ENCODE assay signal across 8 mouse cellular contexts in the genomic region with DNA sequence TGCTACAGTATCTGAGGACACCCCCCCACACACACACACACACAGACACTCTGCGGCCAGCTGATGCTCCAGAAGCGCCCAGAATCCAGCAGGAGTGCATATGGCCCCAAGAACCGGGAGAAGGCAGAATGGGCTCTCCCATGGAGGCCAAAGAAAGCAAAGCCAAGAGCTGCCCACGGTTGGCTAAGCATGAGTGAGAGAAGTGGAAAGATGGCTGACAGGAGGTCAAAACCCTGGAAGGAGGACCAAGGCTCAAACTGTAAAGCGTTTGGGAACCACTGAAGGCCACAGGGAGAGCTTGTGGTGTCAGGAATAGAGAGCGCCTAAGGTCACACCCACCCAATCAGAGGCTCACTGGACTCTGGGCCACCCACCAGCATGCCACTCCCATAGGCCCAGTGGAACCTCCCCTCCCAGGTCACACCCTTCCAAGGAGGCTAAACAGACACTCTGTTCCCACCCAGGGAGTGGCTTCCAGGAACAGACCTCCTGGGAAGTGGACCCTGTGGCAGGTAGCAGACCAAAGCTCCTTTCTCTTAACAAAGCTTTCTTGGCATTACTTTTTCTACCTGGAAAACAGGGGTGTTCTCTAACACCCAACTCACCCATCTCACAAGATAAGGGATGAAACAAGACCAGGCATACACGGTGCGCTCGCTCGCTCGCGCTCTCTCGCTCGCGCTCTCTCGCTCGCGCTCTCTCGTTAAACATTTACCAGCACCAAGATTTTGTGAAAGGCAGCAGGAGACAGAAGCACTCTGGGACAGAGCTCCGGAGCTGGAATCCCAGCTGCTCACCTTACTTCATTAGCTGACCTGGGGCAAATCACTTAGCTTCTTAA. TPM values are rescaled to one million over a fixed set of nuclear protein-coding genes. Genes with fewer than 3 reads are reported as not detected.
DNase-seq lines count a peak whose midpoint lies in the region; ATAC-seq and TF ChIP-seq lines count a peak whose summit lies in the region.

No protein-coding gene starts in this region.

- TF ChIP-seq CTCF in embryonic fibroblast, embryonic 13.5 days (IDR thresholded peaks at IDR 0.05; ENCODE audit: borderline replicate concordance, insufficient read depth, low read length), result no peak
- no peak; the same call in 1 of the 2 replicates for TF ChIP-seq CTCF in small intestine, adult 2 months (IDR thresholded peaks at IDR 0.05; ENCODE audit: extremely low read depth, insufficient read length, insufficient replicate concordance, low read depth, low read length)

- peaks cover 2% of the 10 kb centered on the region; the same call in 1 of the 2 replicates for H3K36me3 ChIP-seq in lung, embryonic 16.5 days (ENCODE audit: control insufficient read depth, insufficient read depth, low read length)
- H3K36me3 ChIP-seq in small intestine, adult 2 months (ENCODE audit: control insufficient read depth, insufficient read depth, low read length), result 0 out of 2 replicates have a peak, but pooled peaks cover 3% of the 10 kb centered on the region

- no peaks in the 10 kb centered on the region for H3K27me3 ChIP-seq in lung, embryonic 16.5 days (ENCODE audit: control insufficient read depth, insufficient read depth, low read depth, low read length)
- H3K27me3 ChIP-seq in small intestine, adult 2 months (ENCODE audit: control insufficient read depth, insufficient read depth, low read length), result no peaks in the 10 kb centered on the region

- H3K4me3 ChIP-seq in embryonic fibroblast, embryonic 13.5 days (ENCODE audit: insufficient read depth, low read length), result peak overlapping the region; percentile 69
- peak overlapping the region; percentile 58 for H3K4me3 ChIP-seq in lung, embryonic 16.5 days (ENCODE audit: low read length)
- H3K4me3 ChIP-seq in small intestine, adult 2 months (ENCODE audit: low read depth, low read length), result peak overlapping the region; percentile 98

- WGBS in lung, embryonic 16.5 days, result 27% methylated on average over 20 of the region's 20 CpGs
- 27% methylated on average over 20 of the region's 20 CpGs for WGBS in small intestine, adult 2 months

- peak overlapping the region; percentile 81 for H3K9ac ChIP-seq in lung, embryonic 16.5 days (ENCODE audit: low read length)

- peaks cover 4% of the 10 kb centered on the region; the same call in 1 of the 2 replicates for H3K4me1 ChIP-seq in embryonic fibroblast, embryonic 13.5 days (ENCODE audit: control insufficient read depth, insufficient read depth, low read length)
- peaks cover 53% of the 10 kb centered on the region for H3K4me1 ChIP-seq in lung, embryonic 16.5 days (replicated peaks; ENCODE audit: control insufficient read depth, insufficient read depth, low read length)
- H3K4me1 ChIP-seq in small intestine, adult 2 months (ENCODE audit: control insufficient read depth, insufficient read depth, insufficient read length, low read length), result peaks cover 41% of the 10 kb centered on the region

- ATAC-seq in lung, embryonic 16.5 days (ENCODE audit: low read depth), result peak; percentile 62

- no peaks in the 10 kb centered on the region for H3K9me3 ChIP-seq in lung, embryonic 16.5 days (ENCODE audit: control insufficient read depth, low read length)

- peak overlapping the region; percentile 78 for H3K4me2 ChIP-seq in lung, embryonic 16.5 days (ENCODE audit: low read depth, low read length)

- peak; percentile 78 to 88 for DNase-seq in adrenal gland, adult (ENCODE audit: inconsistent age in 2 of 2, low spot score in 1 of 2)
- no peak for DNase-seq in adrenal gland, adult 18-20 months (ENCODE audit: low spot score in 2 of 2)
- DNase-seq in MN1 (ENCODE audit: low spot score), result peak; percentile 53
- DNase-seq in kidney, adult 8-10 months, result peak; percentile 87 to 91
- no peak for DNase-seq in natural killer cell, adult 2 months (ENCODE audit: low spot score in 2 of 2)

- no peak for TF ChIP-seq POLR2A in embryonic fibroblast, embryonic 13.5 days (IDR thresholded peaks at IDR 0.05; ENCODE audit: low read depth, low read length)
- peak; percentile 50; the same call in 1 of the 2 replicates for TF ChIP-seq POLR2A in small intestine, adult 2 months (IDR thresholded peaks at IDR 0.05; ENCODE audit: low read depth, low read length)

- H3K27ac ChIP-seq in embryonic fibroblast, embryonic 13.5 days (ENCODE audit: insufficient read depth, low read length), result no peak overlapping the region
- H3K27ac ChIP-seq in lung, embryonic 16.5 days (ENCODE audit: low read length), result peak overlapping the region; percentile 75
- H3K27ac ChIP-seq in small intestine, adult 2 months (ENCODE audit: insufficient read depth, low read depth, low read length), result peak overlapping the region; percentile 94

RNA-seq across cellular contexts. Expression of gene Samd4b, which starts 1.3 kb away (rescaled TPM):
- 10 to 100 TPM; 67.9 to 72.7 TPM for total RNA-seq in adrenal gland, adult 18-20 months (2021)
- 65.7 and 69.3 TPM in 2 replicates for polyA plus RNA-seq in embryonic fibroblast, embryonic 13.5 days (2011; ENCODE audit: insufficient read length, low read depth, missing spikeins)
- 11.9 and 15.1 TPM in 2 replicates for polyA plus RNA-seq in lung, embryonic 16.5 days (2015; fragmentation: Nextera tagmentation; extraction: Ambion mirVana)
- polyA plus RNA-seq in small intestine, adult 2 months (2012; rRNA removed), result 43.4 and 82.0 TPM in 2 replicates

RNA-seq across cellular contexts. Expression of gene Pak4, which starts 1.3 kb away (rescaled TPM):
- 10 to 100 TPM; 21.4 to 25.2 TPM for total RNA-seq in adrenal gland, adult 18-20 months (2021)
- polyA plus RNA-seq in embryonic fibroblast, embryonic 13.5 days (2011; ENCODE audit: insufficient read length, low read depth, missing spikeins), result 8.0 and 10.5 TPM in 2 replicates
- 58.2 and 60.5 TPM in 2 replicates for polyA plus RNA-seq in lung, embryonic 16.5 days (2015; fragmentation: Nextera tagmentation; extraction: Ambion mirVana)
- 50.3 and 112 TPM in 2 replicates for polyA plus RNA-seq in small intestine, adult 2 months (2012; rRNA removed)

RNA-seq across cellular contexts. Expression of gene Acp7, which starts 34.5 kb away (rescaled TPM):
- not detected for total RNA-seq in adrenal gland, adult 18-20 months (2021)
- 1.8 TPM in 1 of 2 replicates, not detected in the other for polyA plus RNA-seq in embryonic fibroblast, embryonic 13.5 days (2011; ENCODE audit: insufficient read length, low read depth, missing spikeins)
- polyA plus RNA-seq in lung, embryonic 16.5 days (2015; fragmentation: Nextera tagmentation; extraction: Ambion mirVana), result not detected in 2 replicates
- 0.66 TPM in 1 of 2 replicates, not detected in the other for polyA plus RNA-seq in small intestine, adult 2 months (2012; rRNA removed)

RNA-seq across cellular contexts. Expression of gene Nccrp1, which starts 49.6 kb away (rescaled TPM):
- total RNA-seq in adrenal gland, adult 18-20 months (2021), result not detected
- not detected in 2 replicates for polyA plus RNA-seq in embryonic fibroblast, embryonic 13.5 days (2011; ENCODE audit: insufficient read length, low read depth, missing spikeins)
- polyA plus RNA-seq in lung, embryonic 16.5 days (2015; fragmentation: Nextera tagmentation; extraction: Ambion mirVana), result not detected in 2 replicates
- polyA plus RNA-seq in small intestine, adult 2 months (2012; rRNA removed), result 0.14 and 2.8 TPM in 2 replicates

RNA-seq across cellular contexts. Expression of gene Sycn, which starts 56.0 kb away (rescaled TPM):
- total RNA-seq in adrenal gland, adult 18-20 months (2021), result not detected
- not detected in 2 replicates for polyA plus RNA-seq in embryonic fibroblast, embryonic 13.5 days (2011; ENCODE audit: insufficient read length, low read depth, missing spikeins)
- polyA plus RNA-seq in lung, embryonic 16.5 days (2015; fragmentation: Nextera tagmentation; extraction: Ambion mirVana), result not detected in 2 replicates
- 32.7 and 16,759 TPM in 2 replicates for polyA plus RNA-seq in small intestine, adult 2 months (2012; rRNA removed)

Comparison
In these comparisons a context has a peak if more than half of its experiments do, and no peak if none do; other contexts are left out.
1. DNase-seq: peak in adrenal gland, adult (2 of 2), MN1 (single experiment) and kidney, adult 8-10 months (2 of 2); none in adrenal gland, adult 18-20 months (0 of 2) and natural killer cell, adult 2 months (0 of 2).
2. Peak in every context shown above with its lines, with median percentiles within 50 percentile points of each other: H3K4me3 ChIP-seq.